Mouse (Mus musculus) spleen, adult 2 months (tissue): ENCODE results near the gene Tfr2. TPM values are rescaled to one million over a fixed set of nuclear protein-coding genes. Genes with fewer than 3 reads are reported as not detected.

Source experiments
- DNase-seq, 2 experiments: peaks; one replicate each; pipeline versions ENCODE4 v3.0.0 to v3.0.0-alpha.2; 2012 to 2021; ENCODE audit warnings: low spot score in 2 of 2, low read depth in 1 of 2
- H3K27ac ChIP-seq: fragments of 200-500 bp; 2 replicates; pipeline ENCODE4 v1.5.1; 2012; ENCODE audit warnings: low read length, inconsistent platforms; ENCODE audit not compliant: insufficient read depth
- H3K27me3 ChIP-seq: fragments of 200-500 bp; 2 replicates; pipeline ENCODE4 v1.6.1; 2012; ENCODE audit warnings: mild to moderate bottlenecking, moderate library complexity, low read length, inconsistent platforms; ENCODE audit not compliant: control insufficient read depth, insufficient read depth
- H3K36me3 ChIP-seq: fragments of 200-500 bp; 2 replicates; pipeline ENCODE4 v1.6.1; 2012; ENCODE audit warnings: mild to moderate bottlenecking, low read length, inconsistent platforms; ENCODE audit not compliant: control insufficient read depth, insufficient read depth
- H3K4me1 ChIP-seq: fragments of 200-500 bp; 2 replicates; pipeline ENCODE4 v1.6.1; 2011; ENCODE audit warnings: inconsistent platforms; ENCODE audit not compliant: control insufficient read depth, insufficient read depth, insufficient read length
- H3K4me3 ChIP-seq: fragments of 200-500 bp; 2 replicates; pipeline ENCODE4 v1.5.1; 2011; ENCODE audit warnings: mild to moderate bottlenecking, inconsistent platforms; ENCODE audit not compliant: insufficient read depth, insufficient read length; ENCODE audit errors: extremely low read depth
- CTCF ChIP-seq: fragments of 200-500 bp; IDR thresholded peaks from 2 replicates; pipeline ENCODE4 v1.5.1; 2011; ENCODE audit warnings: mild to moderate bottlenecking, inconsistent platforms; ENCODE audit not compliant: insufficient read depth, insufficient read length, insufficient replicate concordance; ENCODE audit errors: extremely low read depth
- POLR2A ChIP-seq: fragments of 200-500 bp; IDR thresholded peaks from 2 replicates; pipeline ENCODE4 v1.6.1; 2011; ENCODE audit warnings: low read depth, low read length, inconsistent platforms
- WGBS: fragments of 180-500 bp; shearing (Covaris S2); methylation state at CpG from one replicate; pipeline ENCODE4 v1.1.7; 2018; 5-methylcytosine and 5-hydroxymethylcytosine counted together
- polyA plus RNA-seq: library from polyadenylated mRNA; depleted of rRNA; stranded (reverse); fragments of >200 nt; gene quantifications from 2 replicates; pipeline ENCODE4 v1.2.3, GENCODE M21; 2012; rRNA removed

Tfr2 gene
- 12.2 and 12.9 TPM in 2 replicates for polyA plus RNA-seq

DNA sequence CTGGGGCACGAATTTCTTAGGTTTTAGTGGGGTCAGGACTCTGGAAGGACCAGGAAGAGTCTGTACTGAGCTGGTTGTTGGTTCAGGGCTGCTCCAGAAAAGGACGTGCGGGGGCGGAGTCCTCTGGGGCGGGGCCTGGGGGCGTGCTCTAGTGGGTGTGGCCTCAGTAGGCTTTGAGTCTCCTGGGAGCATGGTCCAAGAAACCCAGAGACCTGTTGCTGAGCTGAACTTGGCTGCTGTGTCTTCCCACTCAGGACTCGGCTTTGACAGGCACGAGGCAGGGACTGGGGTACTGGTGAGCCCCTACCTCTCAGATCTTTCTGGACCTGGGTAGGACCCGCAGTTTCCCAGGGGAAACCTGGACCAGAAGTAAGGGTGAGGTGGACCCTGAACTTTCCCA lies at the start of gene Tfr2:
Gene Tfr2, plus strand, starts transcription at position 176 of the 400 bp plus-strand sequence.
- TF ChIP-seq POLR2A (no peak), CTCF (no peak)
- peak; percentile 35 to 62 for DNase-seq
- H3K4me1 ChIP-seq, result peaks cover 13% of the 10 kb centered on the region; the same call in 1 of the 2 replicates
- H3K27me3 ChIP-seq, result no peaks in the 10 kb centered on the region
- no peaks in the 10 kb centered on the region for H3K36me3 ChIP-seq
- H3K27ac ChIP-seq, result no peak within 1 kb of the TSS
- H3K4me3 ChIP-seq, result peak within 1 kb of the TSS; percentile 5; the same call in 1 of the 2 replicates
- whole genome bisulfite sequencing, result 4% methylated on average over 9 of the region's 9 CpGs

DNA sequence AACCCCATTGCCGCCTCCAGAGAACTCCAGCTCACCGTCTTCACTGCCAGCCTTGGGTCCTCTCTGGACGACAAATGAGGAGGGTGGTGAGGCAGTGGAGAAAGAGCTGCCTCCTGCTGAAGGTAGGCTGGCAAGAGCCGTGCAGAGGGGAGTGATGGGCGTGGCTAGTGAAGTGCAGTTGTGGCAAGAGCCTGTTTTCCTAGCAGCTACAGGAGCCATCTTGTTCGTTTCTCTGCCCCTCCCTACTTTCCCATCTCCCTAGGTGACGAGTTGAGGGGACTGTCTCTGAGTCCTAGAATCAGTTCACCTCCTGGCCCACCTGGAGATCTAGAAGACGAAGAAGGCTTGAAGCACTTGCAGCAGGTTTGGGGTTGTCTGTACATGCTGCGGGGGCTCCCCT lies 47.8 kb upstream of the Tfr2 start:
- no peak overlapping the region for H3K4me3 ChIP-seq
- TF ChIP-seq CTCF, result no peak
- WGBS, result 87% methylated on average over 9 of the region's 9 CpGs
- H3K4me1 ChIP-seq, result no peaks in the 10 kb centered on the region
- H3K36me3 ChIP-seq, result peaks cover 76% of the 10 kb centered on the region
- no peaks in the 10 kb centered on the region for H3K27me3 ChIP-seq
- no peak for DNase-seq
- no peak overlapping the region for H3K27ac ChIP-seq

DNA sequence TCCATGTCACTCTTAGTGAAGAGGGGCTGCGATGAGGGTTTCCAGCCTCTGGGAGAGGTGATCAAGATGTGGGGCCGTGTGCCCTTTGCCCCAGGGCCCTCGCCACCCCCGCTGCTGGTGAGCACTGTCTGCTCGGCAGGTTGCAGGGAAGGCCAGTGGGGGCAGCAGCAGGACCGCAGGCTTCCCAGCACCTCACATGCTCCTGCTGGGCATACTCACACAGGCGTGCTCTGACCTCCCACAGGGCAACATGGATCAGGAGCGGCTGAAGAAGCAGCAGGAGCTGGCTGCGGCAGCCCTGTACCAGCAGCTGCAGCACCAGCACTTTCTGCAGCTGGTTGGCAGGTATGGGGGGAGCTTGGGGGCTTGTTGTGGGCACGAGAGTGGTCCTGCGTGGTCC lies 46.9 kb upstream of the Tfr2 start:
- Histone ChIP-seq H3K27me3 (no peaks in the 10 kb centered on the region), H3K4me3 (no peak overlapping the region), H3K4me1 (no peaks in the 10 kb centered on the region), H3K36me3 (peaks cover 82% of the 10 kb centered on the region), H3K27ac (no peak overlapping the region)
- no peak for TF ChIP-seq POLR2A
- TF ChIP-seq CTCF, result no peak
- 93% methylated on average over 11 of the region's 11 CpGs for WGBS
- DNase-seq, result no peak

DNA sequence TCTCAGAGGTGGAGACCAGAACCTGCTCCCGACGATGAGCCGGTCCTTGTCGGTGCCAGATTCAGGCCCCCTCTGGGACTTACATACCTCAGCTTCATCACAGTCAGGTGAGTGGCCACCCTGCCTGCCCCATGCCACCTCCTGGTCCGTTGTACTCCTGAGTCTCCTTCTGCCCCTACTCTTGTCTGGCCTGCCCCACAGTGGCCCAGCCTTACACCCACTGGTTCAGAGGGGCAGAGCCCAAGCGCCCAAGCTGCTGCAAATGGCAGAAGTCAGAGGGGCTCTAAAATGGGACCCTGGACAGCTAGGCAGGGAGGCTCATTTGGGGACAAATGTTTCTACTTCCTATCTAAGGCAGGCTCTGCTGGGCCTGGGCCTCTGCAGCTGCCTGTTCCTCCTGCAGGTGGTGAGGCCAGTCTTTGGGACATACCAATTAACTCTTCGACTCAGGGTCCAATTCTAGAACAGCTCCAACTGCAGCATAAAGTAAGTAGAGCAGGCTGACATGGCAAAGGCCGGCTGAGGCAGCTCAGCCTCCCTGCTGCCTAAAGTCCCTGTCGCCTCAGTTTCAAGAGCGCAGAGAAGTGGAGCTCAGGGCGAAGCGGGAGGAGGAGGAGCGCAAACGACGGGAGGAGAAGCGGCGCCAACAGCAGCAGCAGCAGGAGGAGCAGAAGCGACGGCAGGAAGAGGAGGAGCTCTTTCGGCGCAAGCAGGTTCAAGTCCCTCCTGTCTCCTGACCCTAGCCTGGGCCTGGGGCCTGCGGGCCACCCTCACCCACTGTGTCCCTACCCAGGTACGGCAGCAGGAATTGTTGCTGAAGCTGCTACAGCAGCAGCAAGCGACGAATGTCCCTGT lies 46.0 kb upstream of the Tfr2 start:
- no peak for DNase-seq
- Histone ChIP-seq H3K27ac (no peak overlapping the region), H3K36me3 (peaks cover 91% of the 10 kb centered on the region), H3K4me3 (no peak overlapping the region), H3K4me1 (no peaks in the 10 kb centered on the region), H3K27me3 (no peaks in the 10 kb centered on the region)
- TF ChIP-seq POLR2A (no peak), CTCF (no peak)
- 89% methylated on average over 25 of the region's 25 CpGs for WGBS

DNA sequence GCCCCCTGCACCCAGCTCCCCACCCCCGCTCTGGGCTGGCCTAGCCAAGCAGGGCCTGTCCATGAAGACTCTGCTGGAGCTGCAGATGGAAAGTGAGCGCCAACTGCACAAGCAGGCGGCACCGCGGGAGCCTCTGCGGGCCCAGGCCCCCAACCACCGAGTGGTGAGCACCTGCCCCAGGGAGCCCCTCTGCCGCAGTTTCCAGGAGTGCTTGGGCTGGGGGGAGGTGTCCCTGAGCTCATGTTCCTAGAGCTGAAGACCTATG lies 45.5 kb upstream of the Tfr2 start:
- Histone ChIP-seq H3K36me3 (peaks cover 93% of the 10 kb centered on the region), H3K4me1 (no peaks in the 10 kb centered on the region), H3K27ac (no peak overlapping the region), H3K4me3 (no peak overlapping the region), H3K27me3 (no peaks in the 10 kb centered on the region)
- 90% methylated on average over 8 of the region's 8 CpGs for WGBS
- no peak for TF ChIP-seq CTCF
- TF ChIP-seq POLR2A, result no peak
- DNase-seq, result no peak

DNA sequence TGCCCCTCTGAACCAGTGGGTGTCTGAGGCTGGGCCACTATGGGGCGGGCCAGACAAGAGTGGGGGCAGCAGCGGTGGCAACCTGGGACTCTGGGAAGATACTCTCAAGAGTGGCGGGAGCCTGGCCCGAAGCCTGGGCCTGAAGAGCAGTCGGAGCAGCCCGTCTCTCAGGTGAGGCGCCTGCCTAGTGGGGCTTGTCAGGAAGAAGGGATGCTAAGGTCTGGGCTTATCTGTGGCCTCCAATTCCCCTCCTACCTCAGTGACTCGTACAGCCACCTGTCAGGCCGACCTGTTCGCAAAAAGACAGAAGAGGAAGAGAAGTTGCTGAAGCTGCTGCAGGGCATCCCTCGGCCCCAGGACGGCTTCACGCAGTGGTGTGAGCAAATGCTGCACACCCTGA lies 45.0 kb upstream of the Tfr2 start:
- Histone ChIP-seq H3K4me3 (no peak overlapping the region), H3K36me3 (peaks cover 93% of the 10 kb centered on the region), H3K27me3 (no peaks in the 10 kb centered on the region), H3K4me1 (no peaks in the 10 kb centered on the region), H3K27ac (no peak overlapping the region)
- no peak for TF ChIP-seq POLR2A
- no peak for TF ChIP-seq CTCF
- 87% methylated on average over 13 of the region's 13 CpGs for WGBS
- no peak for DNase-seq

DNA sequence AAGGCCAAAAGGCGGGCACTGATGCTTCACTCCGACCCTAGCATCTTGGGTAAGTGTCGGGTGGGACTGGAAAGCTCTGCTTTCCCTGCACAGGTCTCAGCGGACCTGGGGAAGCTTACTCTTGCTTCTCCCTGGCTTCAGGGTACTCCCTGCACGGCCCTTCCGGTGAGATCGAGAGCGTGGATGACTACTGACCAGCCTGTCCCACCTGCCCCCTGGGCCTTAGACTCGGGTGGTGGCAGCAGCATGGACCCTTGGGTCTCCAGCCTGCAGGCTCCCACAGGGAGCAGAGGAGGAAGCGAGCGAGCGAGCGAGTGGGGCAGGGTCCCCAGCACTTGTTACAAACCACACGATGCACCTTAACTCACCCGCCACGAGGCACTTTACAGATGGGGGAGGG lies 44.1 kb upstream of the Tfr2 start:
- no peak overlapping the region for H3K4me3 ChIP-seq
- DNase-seq, result no peak
- no peak overlapping the region for H3K27ac ChIP-seq
- H3K27me3 ChIP-seq, result no peaks in the 10 kb centered on the region
- peaks cover 88% of the 10 kb centered on the region for H3K36me3 ChIP-seq
- 84% methylated on average over 16 of the region's 16 CpGs for WGBS
- TF ChIP-seq CTCF, result no peak
- no peak for TF ChIP-seq POLR2A
- peaks cover 4% of the 10 kb centered on the region; the same call in 1 of the 2 replicates for H3K4me1 ChIP-seq
